2 mouse cellular contexts compared by ENCODE assay signal in the genomic region with DNA sequence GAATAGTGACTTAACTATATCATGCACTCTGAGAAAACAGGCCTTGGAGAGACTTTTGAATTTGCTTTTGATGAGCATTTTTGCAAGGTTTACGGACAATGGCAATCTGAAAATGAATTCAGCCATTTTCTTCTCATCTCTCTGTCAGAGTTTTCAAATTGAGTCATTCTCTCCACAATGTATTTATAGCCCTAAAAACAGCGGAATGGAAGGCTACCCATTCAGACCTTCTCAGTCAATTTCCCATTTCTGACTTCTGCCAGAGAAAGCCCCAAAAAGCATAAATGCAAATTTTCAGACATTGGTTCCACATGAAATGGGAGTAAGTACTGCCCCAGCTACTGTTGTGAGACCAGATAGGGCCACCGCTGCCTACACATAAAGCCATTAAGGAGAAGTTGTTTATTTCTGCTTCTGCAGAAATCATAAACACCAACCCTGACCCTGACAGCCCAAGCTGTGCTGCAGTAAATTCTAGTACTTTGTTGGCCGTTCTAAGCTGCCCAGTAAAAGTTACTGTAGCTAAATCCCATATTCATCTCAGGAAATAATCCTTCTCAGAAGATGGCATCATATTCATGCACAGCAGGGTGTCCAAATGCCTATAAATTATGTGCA.
TF ChIP-seq lines count a peak whose summit lies in the region.

No protein-coding gene starts in this region.

TF ChIP-seq in CH12.LX, 34 proteins besides CTCF, POLR2A, EP300 and RAD21 (continued from another document):
- TF ChIP-seq ZMIZ1 (IDR thresholded peaks at IDR 0.05; ENCODE audit: low read depth, low read length) = peak; percentile 24; the same call in 1 of the 2 replicates
- no peak; the same call in none of the 2 replicates for TF ChIP-seq ZNF384 (IDR thresholded peaks at IDR 0.05; ENCODE audit: low read depth, low read length)
- no peak for TF ChIP-seq UBTF (IDR thresholded peaks at IDR 0.05; ENCODE audit: low read depth, low read length)
- TF ChIP-seq TCF12 (IDR thresholded peaks at IDR 0.05; ENCODE audit: low read depth, low read length) = peak; percentile 86
- peak; percentile 92 for TF ChIP-seq SIN3A (IDR thresholded peaks at IDR 0.05; ENCODE audit: low read length)
- TF ChIP-seq ZC3H11A (IDR thresholded peaks at IDR 0.05; ENCODE audit: low read depth, low read length) = peak; percentile 34; the same call in 1 of the 2 replicates
- TF ChIP-seq BHLHE40 (IDR thresholded peaks at IDR 0.05; ENCODE audit: low read depth, low read length) = peak; percentile 86
- TF ChIP-seq E2F4 (IDR thresholded peaks at IDR 0.05; ENCODE audit: insufficient replicate concordance, low read depth, low read length) = peak; percentile 37; the same call in 1 of the 2 replicates
- peak; percentile 100 for TF ChIP-seq MEF2A (IDR thresholded peaks at IDR 0.05; ENCODE audit: borderline replicate concordance, low read depth, low read length)
- TF ChIP-seq TBP (conservative IDR thresholded peaks at IDR 0.05; ENCODE audit: low read depth, low read length) = peak; percentile 72; the same call in 1 of the 2 replicates
- TF ChIP-seq MAX (IDR thresholded peaks at IDR 0.05; ENCODE audit: low read length) = peak; percentile 73
- TF ChIP-seq MXI1 (IDR thresholded peaks at IDR 0.05; ENCODE audit: low read depth, low read length) = peak; percentile 35; the same call in 1 of the 2 replicates
- TF ChIP-seq MYC (IDR thresholded peaks at IDR 0.05; ENCODE audit: low read depth, low read length) = no peak; the same call in 1 of the 2 replicates
- no peak for TF ChIP-seq NELFE (IDR thresholded peaks at IDR 0.05; ENCODE audit: low read depth, low read length)
- 0 out of 2 replicates have a peak, but pooled peaks have one; percentile 25 for TF ChIP-seq KAT2A (IDR thresholded peaks at IDR 0.05; ENCODE audit: insufficient replicate concordance, low read length)
- peak; percentile 99 for TF ChIP-seq JUN (IDR thresholded peaks at IDR 0.05; ENCODE audit: insufficient read depth, low read depth, low read length)
- TF ChIP-seq MAZ (IDR thresholded peaks at IDR 0.05; ENCODE audit: low read depth, low read length) = peak; percentile 88
- peak; percentile 99 for TF ChIP-seq JUND (conservative IDR thresholded peaks at IDR 0.05; ENCODE audit: low read depth, low read length)
- no peak for TF ChIP-seq ZKSCAN1 (IDR thresholded peaks at IDR 0.05; ENCODE audit: borderline replicate concordance, low read depth, low read length)
- peak; percentile 87 for TF ChIP-seq MAFK (IDR thresholded peaks at IDR 0.05; ENCODE audit: insufficient replicate concordance, low read length)
- TF ChIP-seq ELF1 (IDR thresholded peaks at IDR 0.05; ENCODE audit: low read depth, low read length) = peak; percentile 62
- no peak for TF ChIP-seq PAX5 (IDR thresholded peaks at IDR 0.05; ENCODE audit: low read length)
- TF ChIP-seq CHD2 (IDR thresholded peaks at IDR 0.05; ENCODE audit: low read length) = peak; percentile 85
- TF ChIP-seq POLR2AphosphoS2 (IDR thresholded peaks at IDR 0.05; ENCODE audit: low read depth, low read length) = no peak
- 0 out of 2 replicates have a peak, but pooled peaks have one; percentile 32 for TF ChIP-seq CHD1 (IDR thresholded peaks at IDR 0.05; ENCODE audit: low read depth, low read length)
- no peak for TF ChIP-seq USF2 (conservative IDR thresholded peaks at IDR 0.05; ENCODE audit: low read depth, low read length)
- peak; percentile 58; the same call in 1 of the 2 replicates for TF ChIP-seq HCFC1 (IDR thresholded peaks at IDR 0.05; ENCODE audit: low read depth, low read length)
- peak; percentile 99 for TF ChIP-seq IRF4 (IDR thresholded peaks at IDR 0.05; ENCODE audit: low read depth, low read length)
- TF ChIP-seq SMC3 (IDR thresholded peaks at IDR 0.05; ENCODE audit: low read depth, low read length) = peak; percentile 50
- TF ChIP-seq NRF1 (IDR thresholded peaks at IDR 0.05; ENCODE audit: low read depth, low read length) = 0 out of 2 replicates have a peak, but pooled peaks have one; percentile 26
TF ChIP-seq in CH12.LX: peak in this region for 24.

TF ChIP-seq in myocyte, 11 proteins besides CTCF, POLR2A, EP300 and RAD21 (continued from another document):
- TF ChIP-seq E2F4 (IDR thresholded peaks at IDR 0.05; ENCODE audit: insufficient read depth) (no peak), MYOG (IDR thresholded peaks at IDR 0.05; ENCODE audit: control insufficient read depth in 1 of 3, insufficient read depth in 1 of 3, insufficient read length in 2 of 3, low read depth in 2 of 3) (no peak), CEBPB (IDR thresholded peaks at IDR 0.05; ENCODE audit: insufficient read depth, poor library complexity, severe bottlenecking) (no peak), TCF3 (IDR thresholded peaks at IDR 0.05; ENCODE audit: insufficient read length, low read depth) (no peak), MAX (IDR thresholded peaks at IDR 0.05; ENCODE audit: low read depth) (no peak), POLR2AphosphoS2 (IDR thresholded peaks at IDR 0.05; ENCODE audit: insufficient read length, low read depth) (no peak)
TF ChIP-seq in myocyte: peak in this region for 0.
